Mouse (Mus musculus) brain, embryonic 14.5 days (tissue): ENCODE measurements at regions not wholly inside any gene's neighbourhood (a gene's known extent, or its start where the extent isn't known, plus 50 kb on each side); places are given as distances from the start of the nearest gene placed in this dataset.

ENCODE experiments used
- CTCF ChIP-seq: fragments of 200-500 bp; IDR thresholded peaks from 2 replicates; pipeline ENCODE4 v1.5.1; 2012; ENCODE audit warnings: inconsistent platforms, mild to moderate bottlenecking, moderate library complexity, borderline replicate concordance; ENCODE audit not compliant: insufficient read depth, insufficient read length; ENCODE audit errors: extremely low read depth
- POLR2A ChIP-seq: fragments of 200-500 bp; IDR thresholded peaks from 2 replicates; pipeline ENCODE4 v1.6.1; 2012; ENCODE audit warnings: mild to moderate bottlenecking, inconsistent platforms, borderline replicate concordance; ENCODE audit not compliant: poor library complexity, insufficient read depth, insufficient read length, severe bottlenecking; ENCODE audit errors: extremely low read depth

DNA sequence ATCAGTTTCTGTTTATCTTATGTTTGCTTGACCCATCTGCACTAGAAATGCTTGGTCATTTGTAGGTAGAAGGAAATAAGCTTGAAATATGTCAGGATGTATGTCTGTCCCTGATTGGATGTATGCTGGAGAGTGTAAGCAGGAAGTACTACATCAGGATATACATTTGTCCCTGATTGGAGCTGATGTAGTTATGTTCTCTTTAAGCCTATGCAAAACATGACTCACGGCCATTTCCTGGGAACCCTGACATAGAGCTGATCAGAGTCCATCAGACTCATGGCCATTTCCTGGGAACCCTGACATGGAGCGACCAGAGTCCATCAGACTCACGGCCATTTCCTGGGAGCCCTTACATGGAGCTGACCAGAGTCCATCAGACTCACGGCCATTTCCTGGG is 858.6 kb downstream of the Cps1 start:
- TF ChIP-seq CTCF = no peak
- no peak for TF ChIP-seq POLR2A
